Mouse (Mus musculus) c-Kit-positive CD71-negative TER-119-negative erythroid progenitor cells, embryonic 14.5 days (primary cell): ENCODE measurements around the gene Arfip1.

ENCODE experiments used
- DNase-seq: peaks from one replicate; pipeline ENCODE4 v3.0.0-alpha.2; 2013; ENCODE audit warnings: low read depth

The Arfip1 gene

DNA sequence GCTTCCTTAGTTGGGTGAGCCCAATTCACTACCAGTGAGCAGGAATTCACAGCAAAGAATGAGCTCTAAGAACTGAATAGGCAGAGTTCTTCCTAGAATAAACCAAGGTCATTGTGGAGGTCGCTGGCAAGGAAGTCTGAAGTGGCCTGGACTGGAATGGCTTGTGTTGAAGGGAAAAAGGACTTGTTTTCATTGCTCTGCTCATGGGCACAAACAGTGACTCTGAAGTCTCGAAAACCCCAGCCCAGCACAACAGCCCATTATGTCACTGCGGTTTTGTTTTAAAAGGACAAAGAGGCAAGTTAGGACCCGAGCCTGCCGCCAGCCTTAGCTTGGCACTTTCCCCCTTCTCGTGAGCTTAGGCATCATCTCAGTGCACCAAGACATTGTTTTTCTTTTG is 93.7 kb downstream of the Arfip1 start:
- no peak for DNase-seq

DNA sequence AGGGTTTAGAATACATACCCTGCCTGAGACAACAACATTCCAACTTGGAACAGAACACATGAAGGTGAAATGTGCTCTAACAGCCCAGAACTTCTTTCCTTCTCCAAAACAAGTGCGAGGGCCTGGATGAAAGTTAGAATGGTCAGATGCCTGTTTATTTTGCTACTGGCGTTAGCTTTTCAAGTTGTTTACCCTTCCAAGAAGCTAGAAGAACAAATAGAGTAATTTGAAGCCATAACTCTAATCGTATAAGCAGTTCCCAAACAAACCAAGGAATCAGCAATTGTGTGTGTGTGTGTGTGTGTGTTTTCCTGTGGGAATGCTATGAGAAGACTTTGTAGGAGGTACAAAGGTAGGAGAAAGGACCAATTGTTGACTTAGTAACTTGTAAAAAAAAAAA is 97.5 kb downstream of the Arfip1 start:
- DNase-seq: no peak

DNA sequence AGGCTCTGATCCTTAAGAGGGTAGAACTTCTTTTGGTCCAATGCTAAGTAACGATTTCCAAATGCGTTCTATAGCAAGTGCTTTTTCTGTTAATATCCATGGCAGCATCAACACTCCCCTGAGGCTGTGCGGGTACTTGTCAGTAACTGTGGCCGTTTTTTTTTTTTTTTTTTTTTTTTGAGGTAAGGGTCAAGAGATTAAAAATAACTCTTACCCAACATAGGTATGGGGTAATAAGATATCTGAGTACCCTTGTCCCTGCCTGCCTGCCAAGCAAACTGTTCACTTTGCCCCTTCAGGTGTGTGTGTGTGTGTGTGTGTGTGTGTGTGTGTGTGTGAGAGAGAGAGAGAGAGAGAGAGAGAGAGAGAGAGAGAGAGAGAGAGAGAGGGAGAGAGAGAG is 98.1 kb downstream of the Arfip1 start:
- DNase-seq: no peak

DNA sequence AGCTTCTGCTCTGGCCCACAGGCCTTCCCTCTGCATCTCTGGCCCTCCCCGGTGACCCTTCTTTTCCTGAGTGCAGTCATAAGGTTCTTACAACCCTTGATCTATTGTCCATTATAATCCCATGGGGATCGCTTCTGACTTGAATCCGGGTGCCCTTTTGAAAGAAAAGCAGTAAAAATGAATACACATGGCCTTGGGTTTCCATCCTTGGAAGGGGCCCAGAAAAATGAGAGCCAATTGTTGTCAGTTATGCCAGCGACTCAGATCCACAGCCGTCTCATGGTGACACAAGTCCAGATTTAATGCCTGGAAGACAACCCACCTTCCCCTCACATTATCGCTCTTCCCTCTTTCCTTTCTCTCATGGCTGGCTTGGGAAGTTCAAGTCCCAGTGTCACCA is 100.3 kb downstream of the Arfip1 start:
- no peak for DNase-seq

DNA sequence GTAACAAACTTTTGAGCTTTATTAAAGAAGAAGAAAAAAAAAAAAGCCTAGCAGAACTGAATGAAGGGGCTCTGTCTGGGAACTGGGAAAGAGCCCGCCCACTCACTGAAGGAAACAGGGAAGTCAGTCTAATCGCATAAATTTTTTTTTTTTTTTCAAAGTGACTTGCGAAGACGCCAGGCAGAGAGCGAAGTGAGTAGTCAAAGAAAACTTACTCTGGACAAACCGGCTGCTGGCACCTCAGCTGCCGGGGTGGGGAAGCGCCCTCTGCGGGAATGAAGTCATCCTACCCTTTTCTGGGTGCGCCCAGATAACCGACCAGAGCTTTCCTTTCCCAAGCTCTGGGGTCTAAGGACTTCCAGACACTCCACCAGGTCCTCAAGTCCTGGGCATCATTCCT is 101.3 kb downstream of the Arfip1 start:
- no peak for DNase-seq

DNA sequence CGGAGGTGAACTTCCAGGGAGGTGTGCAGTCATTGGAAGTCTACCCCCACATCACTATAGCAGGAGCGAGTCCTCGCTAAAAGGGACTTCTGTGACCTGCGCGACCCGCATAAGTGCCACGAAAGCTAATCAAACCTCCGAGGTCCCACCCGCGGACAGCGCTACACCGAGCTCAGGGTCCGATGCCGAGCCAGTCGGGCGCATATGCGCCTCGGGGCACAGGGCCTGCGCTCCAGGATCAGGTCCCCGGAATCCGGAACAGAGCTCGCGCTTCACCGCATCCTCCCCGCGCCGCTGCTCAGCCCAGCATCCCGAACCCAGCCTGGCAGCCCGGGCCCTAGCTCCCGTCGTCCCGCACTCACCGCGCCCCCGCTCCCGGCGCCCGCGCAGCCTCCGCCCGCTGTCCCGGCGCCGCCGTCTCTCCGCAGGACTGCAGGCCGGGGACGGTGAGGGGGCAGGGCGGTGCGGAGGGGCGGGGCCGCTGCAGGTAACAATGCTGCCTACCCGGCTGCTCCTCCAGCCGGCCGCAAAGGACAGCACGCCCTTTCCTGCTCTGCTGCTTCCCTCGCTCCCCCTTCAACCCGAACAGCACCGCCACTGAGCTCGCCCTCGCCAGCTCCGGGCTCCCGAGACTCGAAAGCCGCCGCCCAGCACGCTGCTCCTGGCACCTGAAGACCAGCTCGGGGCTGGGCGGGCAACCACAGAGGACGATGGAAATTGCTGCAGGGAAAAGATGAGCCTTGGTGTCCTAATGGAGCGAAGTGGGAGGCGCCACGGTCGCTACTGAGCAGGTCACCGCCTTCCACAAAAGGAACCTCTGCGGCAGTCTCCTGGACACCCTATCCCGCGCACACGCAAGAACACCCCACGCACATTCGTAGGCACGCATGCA is 102.2 kb downstream of the Arfip1 start, which contains the start of gene Fhdc1:
Gene Fhdc1, minus strand, starts transcription at position 424 of the 892 bp plus-strand sequence.
- DNase-seq: no peak

DNA sequence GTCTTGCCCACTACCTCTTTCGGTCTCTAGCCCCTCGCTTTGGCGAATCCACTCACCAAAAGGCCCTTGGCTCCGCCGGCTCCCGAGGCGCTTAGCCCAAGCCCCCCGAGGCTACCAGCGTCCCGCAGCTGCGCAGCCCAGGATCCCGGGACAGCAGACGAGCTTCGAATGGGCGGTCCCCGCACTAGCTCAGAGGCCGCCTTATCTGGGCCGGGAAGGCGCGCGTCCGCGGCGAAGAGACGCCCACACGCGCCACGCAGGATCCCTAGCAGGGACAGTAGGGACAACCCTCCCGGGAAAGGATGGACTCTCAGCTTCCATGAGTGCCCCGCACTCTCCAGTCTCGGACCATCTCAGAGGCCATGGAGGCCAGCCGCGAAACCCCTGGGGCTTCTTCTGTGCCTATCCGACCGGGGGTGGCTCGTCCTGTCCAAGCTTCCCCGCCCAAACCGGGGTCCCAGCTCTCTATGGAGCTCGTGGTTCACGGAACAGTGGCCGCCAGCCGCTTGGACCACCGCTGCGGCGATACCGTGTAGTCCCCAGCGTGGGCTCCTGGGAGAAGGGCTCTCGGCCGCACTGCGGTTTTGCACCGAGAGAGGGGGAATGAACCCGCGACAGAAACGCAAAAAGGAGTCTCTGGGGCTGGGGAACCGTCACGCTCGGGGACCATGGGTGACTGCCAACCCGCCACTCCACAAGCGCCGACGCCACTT is 103.0 kb downstream of the Arfip1 start:
- DNase-seq: no peak

DNA sequence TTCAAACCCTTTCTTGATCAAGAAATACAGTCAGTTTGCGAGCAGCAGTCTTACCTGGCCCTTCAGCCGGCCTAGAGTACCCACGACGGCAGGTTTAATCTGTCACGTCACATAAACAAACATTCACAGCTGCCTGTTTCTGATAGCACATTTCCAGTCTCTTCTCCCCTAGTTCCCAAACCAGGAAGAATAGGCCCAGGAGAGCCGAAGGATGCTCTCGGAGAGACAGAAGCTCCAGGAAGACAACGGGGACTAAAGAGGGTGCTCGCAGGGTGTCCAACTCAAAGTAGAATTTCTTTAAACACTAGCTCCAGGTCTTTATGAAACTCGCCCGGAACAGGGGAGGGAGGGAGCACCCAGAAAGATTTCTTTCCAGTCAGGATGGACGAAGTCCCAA is 103.5 kb downstream of the Arfip1 start:
- no peak for DNase-seq

DNA sequence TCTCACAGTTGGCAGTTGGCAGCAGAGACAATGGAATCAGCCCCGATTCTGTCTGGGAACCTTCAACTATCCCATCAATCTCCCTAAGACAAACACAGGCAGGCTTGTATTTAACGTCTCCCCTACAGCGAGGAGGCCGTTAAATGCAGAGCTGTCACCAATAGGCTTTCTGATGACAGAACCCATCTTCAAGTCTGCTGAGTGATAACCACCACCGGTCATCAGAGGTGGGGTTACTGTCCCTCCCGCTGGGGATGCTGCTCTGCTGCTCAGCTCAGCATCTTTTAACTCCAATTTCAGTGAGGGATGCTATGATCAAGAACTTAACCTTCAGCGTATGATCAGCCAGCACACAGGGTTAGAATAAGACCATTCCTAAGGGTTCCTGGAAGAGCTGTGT is 104.2 kb downstream of the Arfip1 start:
- DNase-seq: no peak

DNA sequence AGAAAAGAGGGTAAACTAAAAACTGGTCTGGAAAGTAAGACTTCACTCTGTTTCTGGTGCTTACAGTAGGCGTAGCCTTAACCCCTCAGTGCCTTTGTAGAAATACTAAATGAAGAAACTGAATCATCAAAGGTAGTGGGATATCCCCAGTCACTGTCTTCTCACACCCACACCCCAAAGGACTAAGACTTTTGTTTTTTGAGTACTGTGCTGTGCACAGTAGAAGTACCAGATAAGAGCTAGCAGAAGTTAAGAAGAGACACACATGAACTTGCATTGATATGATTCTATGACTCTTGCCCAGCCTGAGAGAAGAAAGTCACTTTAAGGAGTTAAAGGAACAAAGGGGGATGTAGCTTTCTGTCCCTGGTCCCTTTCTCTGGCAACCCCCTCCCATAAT is 104.9 kb downstream of the Arfip1 start:
- DNase-seq: no peak

DNA sequence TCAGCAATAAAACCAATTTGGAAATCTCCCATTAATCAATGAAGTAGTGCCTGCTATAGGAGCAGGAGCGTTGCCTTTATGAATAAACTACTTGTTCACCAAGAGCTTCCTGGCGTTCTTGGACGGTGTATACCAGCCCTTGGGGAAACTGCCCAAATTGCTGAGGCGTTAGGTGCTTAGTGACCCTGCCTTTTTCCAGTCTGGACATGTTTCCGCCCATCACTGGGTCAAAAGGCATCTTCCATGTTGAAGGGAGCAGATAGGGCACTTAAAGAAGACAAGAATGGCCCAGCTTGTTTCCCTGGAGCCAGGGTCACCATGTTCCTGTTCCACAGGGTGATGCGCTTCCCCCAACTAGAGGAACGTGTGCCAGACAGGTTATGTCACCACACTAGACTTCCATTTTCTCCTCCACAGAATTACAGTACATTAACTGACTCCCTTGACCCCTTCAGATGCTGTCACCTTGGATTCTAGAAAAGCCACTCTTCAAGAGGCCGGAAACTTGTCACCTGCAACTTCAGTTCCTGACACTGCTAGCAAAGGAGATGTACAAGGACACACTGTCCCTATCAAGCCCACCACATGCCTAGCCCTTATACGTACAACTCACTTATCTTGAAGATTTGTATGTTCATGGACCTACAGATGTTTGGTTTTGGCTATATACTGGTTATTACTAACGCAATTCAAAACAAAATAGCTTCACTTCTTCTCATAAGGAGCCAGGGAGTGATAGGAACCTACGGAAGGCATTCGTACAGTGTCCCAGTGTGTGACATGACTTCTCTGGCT is 107.2 kb downstream of the Arfip1 start:
- DNase-seq: no peak

DNA sequence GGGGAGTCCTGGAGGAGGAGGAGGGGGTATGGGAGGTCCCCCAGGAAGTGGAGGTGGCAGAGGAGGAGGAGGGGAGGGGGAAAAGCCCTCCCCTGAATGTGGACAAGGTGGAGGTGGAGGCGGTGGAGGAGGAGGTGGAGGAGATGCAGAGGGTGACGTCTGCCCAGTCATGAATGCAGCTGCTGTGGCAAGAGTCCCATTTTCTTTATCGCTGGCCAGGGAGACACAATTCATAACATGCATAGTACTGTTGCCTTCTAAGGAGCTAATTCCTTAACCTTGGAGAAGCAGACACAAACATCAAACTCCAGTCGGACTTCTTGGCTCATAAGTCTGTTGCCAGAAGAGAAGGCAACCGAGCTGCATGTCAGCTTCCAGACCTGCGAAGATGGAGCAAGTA is 108.0 kb downstream of the Arfip1 start:
- DNase-seq: no peak

DNA sequence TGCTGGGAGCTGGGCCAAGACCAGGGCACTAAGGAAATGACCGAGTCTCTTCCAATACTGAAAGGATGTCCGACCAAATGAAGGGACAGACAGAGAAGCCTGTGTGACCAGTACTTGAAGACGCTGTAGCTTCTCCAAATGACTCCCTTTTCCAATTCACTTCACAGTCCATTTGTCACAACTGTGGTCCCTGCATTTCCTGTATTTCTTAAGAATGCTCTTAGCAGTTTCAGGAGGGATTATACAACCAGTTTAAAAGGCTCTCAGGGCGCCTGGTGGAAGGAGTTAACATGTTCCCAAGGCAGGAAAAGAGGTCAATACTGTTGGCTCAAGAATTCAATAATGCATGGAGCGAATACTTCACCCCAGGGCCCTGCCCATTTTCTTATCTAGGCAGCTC is 109.5 kb downstream of the Arfip1 start:
- DNase-seq: no peak

DNA sequence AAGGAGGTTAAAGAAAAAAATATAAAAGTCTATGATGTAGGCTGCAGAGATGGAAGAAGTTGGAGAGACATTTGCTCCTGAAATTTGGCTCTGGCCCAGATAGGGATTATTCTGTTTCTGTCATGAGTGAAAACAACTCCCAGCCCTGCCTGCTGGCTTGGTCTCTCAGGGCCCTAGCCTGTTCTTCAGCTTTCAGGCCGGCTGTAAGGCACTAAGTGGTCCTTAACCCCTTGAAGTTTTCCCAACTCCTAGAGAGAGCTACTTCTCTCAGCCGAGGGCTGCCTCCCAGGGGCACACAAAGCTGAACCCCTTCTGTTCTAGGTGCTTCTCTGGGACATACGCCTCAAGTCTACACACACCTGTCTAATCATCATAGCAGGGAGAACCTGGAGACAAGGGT is 109.9 kb downstream of the Arfip1 start:
- DNase-seq: no peak

DNA sequence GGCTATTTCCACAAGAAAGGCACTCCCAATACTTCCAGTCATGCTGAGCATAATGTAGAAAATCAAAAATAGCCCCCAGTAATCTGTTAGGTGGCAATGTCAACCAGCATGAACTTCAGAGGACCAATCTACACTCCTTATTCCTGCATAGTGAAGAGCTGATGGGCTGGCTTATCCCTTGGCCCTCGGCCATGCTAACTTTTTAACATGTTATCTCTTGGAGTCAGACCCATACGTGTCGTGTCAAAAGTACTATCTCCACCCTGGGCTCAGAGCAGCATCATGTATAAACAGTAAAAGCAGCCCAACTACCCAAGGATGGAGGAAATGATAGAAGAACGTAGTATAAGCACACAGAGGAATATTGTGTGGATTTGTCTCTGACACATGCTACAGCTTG is 111.3 kb downstream of the Arfip1 start:
- no peak for DNase-seq

DNA sequence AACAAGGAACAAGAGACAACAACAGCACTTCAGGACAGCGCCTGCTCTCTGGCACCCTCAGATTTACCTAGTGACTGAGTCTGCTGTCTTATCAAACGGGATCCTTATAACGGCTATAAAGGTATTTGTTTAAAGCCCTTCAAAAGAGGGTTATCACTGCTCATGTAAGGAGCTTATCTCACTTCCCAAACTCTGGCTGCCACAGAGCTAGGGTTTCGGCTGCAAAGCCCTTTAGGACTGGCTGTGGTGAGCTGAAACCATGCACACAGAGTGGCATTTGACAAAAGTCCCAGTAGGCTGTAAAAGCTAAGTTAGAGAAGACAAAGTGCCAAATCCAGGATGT is 114.3 kb downstream of the Arfip1 start:
- DNase-seq: no peak

DNA sequence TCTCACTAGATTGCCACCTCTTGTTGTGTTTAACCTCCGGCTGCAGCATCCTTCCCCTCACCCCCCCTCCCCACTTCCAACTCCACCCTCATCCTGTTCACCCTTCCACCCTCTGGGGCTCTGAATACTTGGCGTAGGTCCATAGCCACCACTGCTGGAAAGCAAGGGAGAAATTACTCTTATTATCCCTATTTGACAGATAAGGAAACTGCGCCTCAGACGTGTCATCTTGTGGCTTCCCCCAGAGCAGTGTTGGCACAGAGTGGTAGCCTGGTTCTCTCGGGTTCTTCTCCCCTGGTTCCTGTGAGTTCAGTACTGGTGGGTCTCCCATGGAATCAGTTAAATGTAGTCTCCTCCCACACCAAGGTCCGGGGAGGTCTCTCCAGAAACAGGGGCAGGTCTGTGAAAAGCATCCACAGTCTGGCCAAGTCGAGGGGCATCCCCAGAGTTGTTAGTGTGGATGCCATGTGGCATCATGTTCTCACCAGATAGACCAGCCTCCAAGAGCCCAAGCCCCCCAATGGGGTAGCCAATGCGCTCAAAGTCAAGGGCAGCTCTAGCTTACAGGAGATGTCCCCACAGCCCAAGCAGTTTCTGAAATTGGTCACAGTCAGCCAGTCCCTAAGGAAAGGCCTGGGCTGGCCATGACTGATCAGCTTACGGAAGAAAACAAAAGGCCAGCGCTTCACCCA is 114.9 kb downstream of the Arfip1 start:
- DNase-seq: no peak

DNA sequence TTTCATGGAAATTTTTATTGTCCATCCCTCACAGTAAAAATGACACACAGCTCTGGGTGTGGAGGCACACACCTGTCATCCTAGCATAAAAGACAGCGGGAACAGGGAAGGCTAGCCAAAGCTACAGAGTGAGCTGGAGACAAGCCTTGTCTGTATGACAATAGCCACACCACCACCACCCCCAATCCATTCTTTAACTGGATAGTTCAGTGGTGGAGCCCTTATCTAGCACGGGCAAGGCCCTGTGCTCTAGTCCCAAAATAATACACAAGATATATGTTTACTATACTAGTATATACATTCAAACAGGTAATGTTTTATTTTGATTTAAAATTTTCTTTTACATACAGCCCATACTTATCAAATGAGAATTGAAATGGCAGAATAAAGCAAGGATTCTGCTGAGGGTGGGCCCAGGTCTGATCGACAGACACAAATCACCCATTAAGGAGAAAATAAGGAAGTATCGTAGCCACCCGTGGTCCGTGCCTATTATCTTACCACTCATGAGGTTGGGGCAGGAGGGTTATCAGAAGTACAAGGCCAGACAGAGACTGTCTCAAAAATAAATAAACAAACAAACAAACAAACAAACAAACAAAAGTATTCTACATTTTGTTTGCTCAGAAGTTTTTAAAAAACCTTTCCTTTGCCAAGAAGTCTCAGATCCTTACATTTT is 116.5 kb downstream of the Arfip1 start:
- DNase-seq: no peak

DNA sequence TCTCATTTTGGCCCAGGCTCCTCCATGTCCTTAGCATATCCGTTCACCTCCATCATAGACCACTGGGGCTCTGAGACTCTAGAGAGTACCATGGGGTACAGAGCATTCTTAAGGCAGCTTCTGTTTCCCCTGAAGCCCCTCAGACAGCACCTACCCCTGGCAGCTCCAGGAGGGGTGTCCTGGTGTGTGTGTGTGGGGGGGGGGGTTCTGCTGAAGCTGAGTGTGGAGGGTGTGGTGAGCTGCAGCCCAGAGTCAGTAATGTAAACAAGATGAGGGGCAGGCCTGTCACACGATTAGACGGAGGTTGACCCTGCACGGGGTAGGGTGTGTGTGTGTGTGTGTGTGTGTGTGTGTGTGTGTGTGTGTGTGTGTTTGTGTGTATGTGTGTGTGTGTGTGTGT is 120.7 kb downstream of the Arfip1 start:
- no peak for DNase-seq

DNA sequence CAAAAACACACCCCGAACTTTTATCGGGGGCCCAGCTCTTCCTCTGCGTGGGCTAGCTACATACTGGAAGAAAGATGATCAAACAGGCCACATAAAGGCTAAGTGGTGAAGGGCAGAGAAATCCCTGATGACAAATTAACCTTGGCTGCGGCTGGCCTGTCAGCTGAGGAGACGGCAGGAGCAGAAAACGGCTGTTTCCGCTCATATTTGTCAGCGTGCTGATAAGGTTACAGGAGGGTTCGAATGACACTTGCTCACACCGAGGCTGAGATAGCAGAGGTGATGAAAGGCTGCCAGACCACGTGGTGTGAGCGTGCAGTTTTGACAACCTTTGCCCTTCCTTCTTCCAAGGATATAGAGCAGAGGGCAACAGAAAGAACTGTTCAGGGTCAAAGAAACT is 121.5 kb downstream of the Arfip1 start:
- no peak for DNase-seq

DNA sequence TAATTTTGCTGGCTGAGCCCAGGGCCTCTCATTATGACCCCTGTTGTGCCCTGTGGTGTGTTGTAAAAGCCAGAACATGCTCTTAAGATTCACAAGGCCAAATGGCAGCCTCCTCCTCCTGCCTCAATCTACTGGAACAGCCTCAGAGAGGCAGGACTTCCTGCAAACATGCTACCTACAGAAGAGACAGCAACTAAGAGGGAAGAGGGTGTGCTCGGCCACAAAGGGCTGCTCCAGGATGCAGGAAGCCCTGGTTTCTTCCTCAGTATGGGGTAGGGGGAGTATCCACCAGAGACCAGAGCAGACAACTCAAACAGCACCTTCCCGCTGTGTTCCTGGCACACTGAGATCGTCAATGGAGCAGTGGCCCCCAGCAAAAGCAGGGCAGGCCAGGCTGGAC is 121.9 kb downstream of the Arfip1 start:
- no peak for DNase-seq
